Mouse (Mus musculus) gastrocnemius, adult 2 months (tissue): ENCODE data around the gene Ocrl. TPM values are rescaled to one million over a fixed set of nuclear protein-coding genes. Genes with fewer than 3 reads are reported as not detected.

Source experiments
- DNase-seq: peaks from one replicate; pipeline ENCODE4 v3.0.0; 2022
- H3K27ac ChIP-seq: fragments of 200-600 bp; 2 replicates; pipeline ENCODE4 v1.8.1; 2022; ENCODE audit warnings: mild to moderate bottlenecking
- H3K4me3 ChIP-seq: fragments of 200-600 bp; 2 replicates; pipeline ENCODE4 v1.8.1; 2022; ENCODE audit warnings: mild to moderate bottlenecking, moderate library complexity
- CTCF ChIP-seq: fragments of 200-600 bp; IDR thresholded peaks from 2 replicates; pipeline ENCODE4 v1.8.1; 2022; ENCODE audit warnings: antibody characterized with exemption, mild to moderate bottlenecking, moderate library complexity
- intact Hi-C: fragments of 180-260 bp; cut with DNase I; formaldehyde crosslinking; loops from one replicate; pipeline ENCODE4 v1.15.1; 2025
- total RNA-seq, 2 experiments: library from RNA; stranded (reverse); gene quantifications; 2 replicates each; pipeline ENCODE4 v1.2.3; 2021

Gene Ocrl
- total RNA-seq, 2 experiments from 2014 or later = 12.1 to 17.2 TPM

DNA sequence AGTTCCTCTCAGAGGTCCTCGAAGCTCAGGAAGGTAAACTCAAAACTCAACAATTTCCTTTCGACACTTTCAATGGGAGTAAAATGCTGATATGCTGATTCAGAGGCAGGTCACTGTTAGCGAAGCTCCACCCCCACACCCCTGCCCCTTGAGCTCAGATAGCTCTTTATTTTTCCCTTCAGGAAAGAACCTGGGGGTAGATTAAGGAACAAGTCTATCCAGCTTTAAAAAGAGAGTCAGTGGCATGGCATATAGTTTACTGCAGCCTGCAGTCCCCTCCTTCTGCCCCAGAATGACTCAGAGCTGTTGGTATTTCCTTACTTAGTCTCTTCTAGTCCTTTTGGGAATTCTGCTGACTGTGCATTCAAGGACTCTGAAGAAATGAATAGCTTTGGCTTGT is 18.3 kb downstream of the Ocrl start:
- intact Hi-C loops = no loop called here
- DNase-seq = no peak
- no peak overlapping the region for H3K4me3 ChIP-seq
- no peak overlapping the region for H3K27ac ChIP-seq
- TF ChIP-seq CTCF = no peak

DNA sequence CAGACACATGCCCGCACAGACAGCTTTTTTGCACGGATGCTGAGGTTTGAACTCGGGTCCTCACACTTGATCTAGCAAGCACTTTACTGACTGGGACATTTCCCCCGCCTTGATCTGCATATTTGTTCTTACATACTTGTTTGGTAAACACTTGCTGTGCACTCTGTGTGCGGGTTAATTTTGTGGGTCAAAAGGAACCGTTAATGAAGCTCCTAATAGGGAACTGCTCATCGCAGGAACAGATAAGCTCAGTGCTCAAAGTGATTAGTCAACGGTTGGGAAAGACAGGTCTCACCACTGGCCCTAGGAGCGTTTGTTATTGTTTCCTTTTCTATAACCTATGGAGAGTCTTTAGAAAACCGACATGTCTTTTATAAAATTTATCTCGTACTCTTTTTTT is 22.2 kb downstream of the Ocrl start:
- intact Hi-C loops = no loop called here
- TF ChIP-seq CTCF = no peak
- Histone ChIP-seq H3K4me3 (no peak overlapping the region), H3K27ac (no peak overlapping the region)
- no peak for DNase-seq

- Histone ChIP-seq H3K27ac (no peak overlapping the region), H3K4me3 (no peak overlapping the region)
- no peak for TF ChIP-seq CTCF
- intact Hi-C loops = no loop called here
- DNase-seq = no peak
Measured at GRCm38 (mm10) chrX:47936885-47937284, 24.7 kb downstream of the Ocrl start.

DNA sequence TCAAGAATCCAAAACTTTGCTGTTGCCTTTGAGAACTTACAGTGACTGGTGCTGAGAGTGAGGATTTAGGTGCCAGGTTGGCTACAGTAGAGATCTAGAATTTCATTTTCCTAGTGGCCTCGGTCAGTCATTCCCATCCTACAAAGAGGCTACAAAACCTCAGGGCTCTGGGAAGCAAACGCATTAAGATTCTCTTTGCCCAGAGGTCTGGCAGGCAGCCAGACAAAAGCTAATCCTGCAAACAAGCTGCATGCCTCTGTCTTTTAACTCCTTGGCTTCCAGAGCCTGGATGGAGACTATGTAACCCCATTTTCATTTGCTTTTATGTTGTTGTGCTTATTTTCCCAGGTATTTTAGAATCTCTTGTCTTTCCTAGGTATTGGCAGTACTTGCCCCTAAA is 25.6 kb downstream of the Ocrl start:
- Histone ChIP-seq H3K27ac (no peak overlapping the region), H3K4me3 (no peak overlapping the region)
- intact Hi-C loops = no loop called here
- TF ChIP-seq CTCF = no peak
- peak; percentile 18 for DNase-seq

- DNase-seq = no peak
- no peak overlapping the region for H3K4me3 ChIP-seq
- no peak overlapping the region for H3K27ac ChIP-seq
- no peak for TF ChIP-seq CTCF
- intact Hi-C loops = no loop called here
Measured at GRCm38 (mm10) chrX:47949729-47950128, 37.5 kb downstream of the Ocrl start.

GRCm38 (mm10) chrX:47962579-47962978 is 50.4 kb downstream of the Ocrl start:
- intact Hi-C loops = no loop called here
- no peak for TF ChIP-seq CTCF
- no peak for DNase-seq

DNA sequence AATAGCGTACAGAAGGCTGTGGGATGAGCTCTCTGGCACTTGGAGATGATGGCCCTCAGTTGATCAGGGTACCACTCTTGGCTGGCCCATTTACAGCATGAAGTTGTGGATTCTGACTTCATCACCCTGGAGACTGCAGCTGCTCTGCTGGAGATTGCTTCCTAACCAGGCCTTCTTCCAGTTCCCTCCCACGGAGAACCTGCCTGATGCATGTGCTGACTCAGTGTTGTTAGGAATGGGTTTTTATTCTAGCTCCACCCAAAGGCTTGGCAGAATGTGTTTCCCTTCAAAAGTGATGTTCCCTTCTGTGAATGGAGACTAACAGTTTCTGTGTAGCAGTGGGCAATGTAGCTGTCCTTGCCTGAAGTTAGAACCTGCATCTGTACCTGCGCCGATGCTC is 58.2 kb downstream of the Ocrl start:
- DNase-seq = no peak
- H3K4me3 ChIP-seq = no peak overlapping the region
- no peak for TF ChIP-seq CTCF
- intact Hi-C loops = no loop called here
- H3K27ac ChIP-seq = no peak overlapping the region

More at GRCm38 (mm10) chrX:47962579-47962978, 50.4 kb downstream of the Ocrl start:
- Histone ChIP-seq H3K4me3 (no peak overlapping the region), H3K27ac (no peak overlapping the region)

DNA sequence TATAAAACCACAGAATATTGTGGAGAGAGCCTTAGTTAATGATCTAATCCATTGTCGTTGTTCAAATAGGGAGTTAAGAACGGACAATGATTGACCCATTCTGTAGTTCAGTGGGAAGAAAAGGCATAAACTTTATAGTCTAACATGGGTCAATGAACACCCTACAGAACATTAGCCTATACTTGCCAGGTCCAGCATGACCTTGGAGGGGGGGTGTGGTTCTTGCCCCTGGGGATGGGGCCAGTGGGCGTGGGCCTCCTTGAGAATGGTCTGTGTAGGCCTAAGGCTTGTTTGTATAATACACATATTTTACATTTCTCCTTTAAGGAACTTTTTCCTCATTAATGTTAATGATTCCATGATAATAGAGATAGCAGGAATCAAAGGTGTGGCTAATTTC is 58.7 kb downstream of the Ocrl start:
- Histone ChIP-seq H3K27ac (no peak overlapping the region), H3K4me3 (no peak overlapping the region)
- DNase-seq = no peak
- no peak for TF ChIP-seq CTCF
- intact Hi-C loops = no loop called here

GRCm38 (mm10) chrX:47971366-47972128 is 59.4 kb downstream of the Ocrl start:
- intact Hi-C loops = no loop called here
- no peak overlapping the region for H3K27ac ChIP-seq
- no peak for TF ChIP-seq CTCF
- H3K4me3 ChIP-seq = no peak overlapping the region
- no peak for DNase-seq

DNA sequence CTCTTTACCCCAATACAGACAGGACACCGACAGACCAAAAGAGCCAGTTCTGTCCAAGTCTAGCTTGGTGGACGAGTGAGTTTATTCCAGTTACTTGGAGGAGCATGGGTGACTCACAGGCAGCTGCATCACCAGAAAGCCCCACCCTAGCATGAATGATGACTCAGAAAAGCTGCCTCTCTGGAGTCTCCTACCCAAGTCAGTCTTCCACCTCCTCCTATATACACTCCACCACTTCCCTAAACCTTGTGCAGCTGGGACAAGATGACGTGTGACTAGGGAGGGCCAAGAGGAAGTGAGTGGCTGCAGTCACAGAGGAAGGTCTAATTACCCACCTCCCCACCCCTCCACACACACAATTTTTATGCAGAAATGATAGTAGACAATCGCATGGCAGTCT is 64.4 kb downstream of the Ocrl start:
- TF ChIP-seq CTCF = no peak
- intact Hi-C loops = no loop called here
- H3K27ac ChIP-seq = peak overlapping the region; percentile 16; the same call in 1 of the 2 replicates
- H3K4me3 ChIP-seq = no peak overlapping the region
- DNase-seq = peak; percentile 33

DNA sequence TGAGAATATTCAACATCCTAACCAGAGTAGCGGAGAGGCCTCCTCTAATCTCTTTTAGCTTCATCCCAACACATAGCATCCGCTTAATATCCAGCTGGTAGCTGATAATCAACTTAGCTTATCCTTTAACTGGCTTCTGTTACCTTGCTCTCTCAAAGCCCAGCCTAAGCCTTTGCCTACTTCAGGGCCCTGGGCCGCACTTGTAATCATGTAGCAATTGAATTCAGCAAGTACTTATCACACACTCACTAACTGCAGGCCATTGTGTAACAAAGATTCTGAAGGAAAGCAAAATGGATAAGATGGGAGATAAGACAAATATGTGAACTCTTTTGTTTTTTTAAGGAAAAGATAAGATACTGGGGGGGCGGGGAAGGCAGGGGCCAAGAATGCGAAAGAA is 64.9 kb downstream of the Ocrl start:
- intact Hi-C loops = no loop called here
- no peak for TF ChIP-seq CTCF
- DNase-seq = no peak
- Histone ChIP-seq H3K27ac (0 out of 2 replicates have a peak overlapping the region, but pooled peaks have one; percentile 16), H3K4me3 (no peak overlapping the region)

- DNase-seq = peak; percentile 67
- TF ChIP-seq CTCF = peak; percentile 72
- peak overlapping the region; percentile 36 for H3K4me3 ChIP-seq
- H3K27ac ChIP-seq = peak overlapping the region; percentile 32
- intact Hi-C loops = no loop called here
Measured at GRCm38 (mm10) chrX:47985000-47985619, 72.9 kb downstream of the Ocrl start.

- H3K27ac ChIP-seq = no peak overlapping the region
- intact Hi-C loops = no loop called here
- no peak for TF ChIP-seq CTCF
Measured at GRCm38 (mm10) chrX:47988024-47988423, 75.8 kb downstream of the Ocrl start.

More at GRCm38 (mm10) chrX:47988024-47988423, 75.8 kb downstream of the Ocrl start:
- DNase-seq = peak; percentile 50
- H3K4me3 ChIP-seq = no peak overlapping the region
